Mouse (Mus musculus) cortical plate, adult 2 months (tissue): ENCODE data around the gene Ifitm10. TPM values are rescaled to one million over a fixed set of nuclear protein-coding genes. Genes with fewer than 3 reads are reported as not detected.
A peak's percentile ranks its signal among the peaks of the same experiment; 100 is the strongest.

Source experiments
- H3K27ac ChIP-seq: fragments of 200-500 bp; 2 replicates; pipeline ENCODE4 v1.5.1; 2012; ENCODE audit warnings: low read length, control low read depth, inconsistent platforms; ENCODE audit not compliant: insufficient read depth
- H3K4me1 ChIP-seq: fragments of 200-500 bp; 2 replicates; pipeline ENCODE4 v1.6.1; 2011; ENCODE audit warnings: low read length; ENCODE audit not compliant: control insufficient read depth, insufficient read depth
- H3K4me3 ChIP-seq: fragments of 200-500 bp; 2 replicates; pipeline ENCODE4 v1.5.1; 2011; ENCODE audit warnings: mild to moderate bottlenecking, low read length, control low read depth; ENCODE audit not compliant: insufficient read depth
- CTCF ChIP-seq: fragments of 200-500 bp; IDR thresholded peaks from 2 replicates; pipeline ENCODE4 v1.5.1; 2011; ENCODE audit warnings: mild to moderate bottlenecking, control low read depth, low read length; ENCODE audit not compliant: insufficient read depth; ENCODE audit errors: extremely low read depth
- POLR2A ChIP-seq: fragments of 200-500 bp; IDR thresholded peaks from 2 replicates; pipeline ENCODE4 v1.6.1; 2011; ENCODE audit warnings: mild to moderate bottlenecking, low read length, control low read depth; ENCODE audit not compliant: insufficient read depth; ENCODE audit errors: extremely low read depth
- polyA plus RNA-seq: library from polyadenylated mRNA; depleted of rRNA; stranded (reverse); fragments of >200 nt; gene quantifications from 2 replicates; pipeline ENCODE4 v1.2.3, GENCODE M21; 2012

Ifitm10 gene
- polyA plus RNA-seq, 1 experiment, result 43.0 TPM

DNA sequence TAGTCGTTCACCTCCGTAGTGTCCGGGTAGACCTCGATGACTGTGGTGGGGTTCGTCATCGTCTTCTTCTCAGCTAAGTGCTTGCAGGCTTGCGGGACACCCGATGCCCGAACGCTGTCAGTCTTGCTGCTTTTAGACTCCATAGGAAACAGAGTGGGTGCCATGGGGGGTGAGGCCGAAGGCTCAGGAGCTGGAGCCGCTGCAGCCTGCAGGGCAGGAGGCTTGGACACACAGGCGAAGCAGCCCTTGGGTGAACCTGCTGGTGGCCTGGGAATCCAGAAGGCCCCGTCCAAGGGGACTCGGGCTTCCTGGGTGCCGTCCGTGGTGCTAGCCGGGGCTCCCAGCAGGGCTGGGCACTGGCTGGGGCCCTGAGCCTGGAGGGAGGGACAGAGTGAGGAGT, 2.6 kb downstream of the Ifitm10 start:
- Histone ChIP-seq H3K4me3 (peak overlapping the region; percentile 74; the same call in 1 of the 2 replicates), H3K27ac (peak overlapping the region; percentile 45; the same call in 1 of the 2 replicates), H3K4me1 (0 out of 2 replicates have a peak, but pooled peaks cover 2% of the 10 kb centered on the region)
- TF ChIP-seq CTCF (no peak), POLR2A (no peak)

DNA sequence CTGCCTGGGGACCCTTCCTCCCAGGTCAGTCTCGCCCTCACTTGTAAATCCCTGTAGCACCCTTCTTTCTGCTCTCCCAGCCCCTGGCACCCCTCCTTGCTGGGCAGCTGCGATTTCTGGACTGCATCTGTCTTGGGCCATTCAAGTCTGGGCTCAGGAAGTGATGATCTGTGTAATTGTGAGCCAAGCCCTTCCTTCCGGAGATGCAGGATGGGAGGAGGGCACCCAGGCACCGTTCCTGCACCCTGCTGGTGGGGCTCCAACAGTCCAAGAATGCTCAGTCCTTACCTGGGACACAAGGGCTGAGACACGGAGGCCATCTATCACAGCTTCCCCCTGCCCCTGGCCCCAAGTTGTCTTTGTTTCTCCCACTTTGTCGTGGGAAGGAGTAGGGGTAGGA, 3.7 kb downstream of the Ifitm10 start:
- Histone ChIP-seq H3K27ac (no peak overlapping the region), H3K4me1 (0 out of 2 replicates have a peak, but pooled peaks cover 2% of the 10 kb centered on the region), H3K4me3 (no peak overlapping the region)
- no peak for TF ChIP-seq CTCF
- no peak for TF ChIP-seq POLR2A

DNA sequence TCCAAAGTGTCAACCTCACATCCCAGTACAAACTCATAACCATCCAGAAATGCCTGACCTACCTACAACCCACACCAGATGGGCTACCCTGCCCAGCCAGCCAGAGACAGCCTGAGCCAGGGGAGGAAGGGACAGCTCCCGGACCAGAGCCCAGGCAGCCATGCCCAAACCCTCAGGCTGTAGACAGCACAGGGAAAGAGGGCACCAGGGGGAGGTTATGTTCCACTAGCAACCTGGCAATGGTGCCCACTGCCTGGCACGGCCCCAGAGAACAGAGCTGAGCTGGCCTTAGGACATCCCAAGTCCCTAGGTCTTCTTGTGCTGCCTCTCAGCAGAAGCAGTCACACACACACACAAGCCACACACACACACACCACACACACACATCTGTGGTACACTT, 4.7 kb downstream of the Ifitm10 start:
- no peak for TF ChIP-seq CTCF
- no peak for TF ChIP-seq POLR2A

DNA sequence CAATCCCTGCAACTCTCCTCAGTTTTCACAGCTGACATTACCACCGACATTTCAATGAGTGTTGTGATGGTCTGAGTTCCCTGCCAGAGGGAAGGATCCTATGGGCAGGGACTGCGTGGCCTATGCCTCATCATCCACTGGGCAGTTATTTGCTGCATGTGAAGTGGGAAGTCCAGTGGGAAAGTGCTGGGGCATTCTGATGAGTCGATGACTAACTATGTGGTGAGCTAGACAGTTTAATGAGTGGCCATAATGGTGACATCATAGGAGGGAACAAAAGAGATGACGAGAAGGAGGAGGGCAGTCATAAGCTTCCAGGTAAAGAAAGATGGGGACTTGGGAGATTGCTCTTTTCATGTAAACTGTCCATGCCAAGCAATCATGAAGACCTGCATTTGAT, 10.4 kb downstream of the Ifitm10 start:
- Histone ChIP-seq H3K4me3 (no peak overlapping the region), H3K4me1 (no peaks in the 10 kb centered on the region), H3K27ac (no peak overlapping the region)
- TF ChIP-seq CTCF (no peak), POLR2A (no peak)

More for the DNA sequence above, 4.7 kb downstream of the Ifitm10 start:
- Histone ChIP-seq H3K27ac (no peak overlapping the region), H3K4me3 (no peak overlapping the region), H3K4me1 (no peaks in the 10 kb centered on the region)

DNA sequence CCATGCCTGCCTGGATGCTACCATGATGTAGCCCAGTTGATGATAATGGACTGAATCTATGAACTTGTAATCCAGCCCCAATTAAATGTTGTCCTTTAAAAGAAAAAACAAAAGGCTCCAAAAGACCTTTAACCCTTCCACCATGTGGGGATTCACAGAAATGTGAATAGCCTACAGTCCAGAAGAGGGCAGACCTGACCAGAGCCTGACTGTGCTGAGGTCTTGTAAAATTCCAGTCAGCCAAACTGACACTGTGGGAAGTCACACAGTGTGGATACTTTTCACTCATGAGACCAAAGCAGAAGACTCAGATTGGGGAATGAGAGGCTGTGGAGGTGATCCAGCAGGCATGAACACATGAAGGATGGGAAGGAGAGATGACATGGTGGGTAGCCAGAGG, 12.8 kb downstream of the Ifitm10 start:
- no peak for TF ChIP-seq POLR2A
- 0 out of 2 replicates have a peak, but pooled peaks have one; percentile 23 for TF ChIP-seq CTCF
- no peak overlapping the region for H3K27ac ChIP-seq
- H3K4me3 ChIP-seq, result no peak overlapping the region
- no peaks in the 10 kb centered on the region for H3K4me1 ChIP-seq

DNA sequence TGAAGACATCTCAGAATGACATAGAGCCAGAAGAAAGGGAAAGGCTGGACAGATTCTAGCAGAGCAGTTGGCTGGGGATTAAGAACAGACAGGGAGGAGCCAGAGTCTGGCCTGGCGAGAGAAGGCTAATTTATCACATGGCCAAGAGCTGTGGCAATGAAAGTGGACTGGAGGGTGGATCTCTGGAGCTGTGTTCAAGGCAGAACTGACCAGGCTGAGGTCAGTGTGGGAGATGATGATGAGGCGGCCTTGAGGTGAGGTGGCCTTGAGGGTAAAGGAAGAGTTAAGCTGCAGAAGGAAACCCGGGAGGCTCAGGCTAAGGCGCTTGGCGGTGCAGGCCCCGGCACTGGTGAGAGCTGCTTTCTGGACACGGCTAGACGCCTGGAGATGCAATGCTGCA, 14.4 kb downstream of the Ifitm10 start:
- TF ChIP-seq CTCF, result no peak
- Histone ChIP-seq H3K4me1 (no peaks in the 10 kb centered on the region), H3K4me3 (no peak overlapping the region), H3K27ac (no peak overlapping the region)

DNA sequence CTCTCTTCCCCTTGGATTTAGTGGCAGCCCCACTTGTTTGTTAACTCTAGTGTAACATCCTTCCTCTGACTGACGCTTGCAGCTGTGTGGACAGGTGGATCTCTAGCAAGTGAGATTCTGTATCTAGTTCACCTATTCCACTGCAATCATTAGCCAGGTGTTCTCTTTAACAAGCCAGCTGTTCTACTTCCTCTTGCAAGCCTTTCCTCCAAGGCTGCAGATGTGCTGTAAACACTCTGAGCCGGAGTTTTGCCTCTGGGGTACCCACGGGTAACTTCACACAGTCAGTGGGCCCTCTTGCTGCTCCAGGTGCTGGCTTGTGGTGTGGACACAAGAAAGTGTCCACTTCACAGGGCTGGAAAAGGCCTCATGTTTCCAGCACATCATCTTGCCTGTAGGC, 16.0 kb downstream of the Ifitm10 start:
- no peaks in the 10 kb centered on the region for H3K4me1 ChIP-seq
- TF ChIP-seq CTCF (no peak), POLR2A (no peak)
- no peak overlapping the region for H3K27ac ChIP-seq
- no peak overlapping the region for H3K4me3 ChIP-seq

DNA sequence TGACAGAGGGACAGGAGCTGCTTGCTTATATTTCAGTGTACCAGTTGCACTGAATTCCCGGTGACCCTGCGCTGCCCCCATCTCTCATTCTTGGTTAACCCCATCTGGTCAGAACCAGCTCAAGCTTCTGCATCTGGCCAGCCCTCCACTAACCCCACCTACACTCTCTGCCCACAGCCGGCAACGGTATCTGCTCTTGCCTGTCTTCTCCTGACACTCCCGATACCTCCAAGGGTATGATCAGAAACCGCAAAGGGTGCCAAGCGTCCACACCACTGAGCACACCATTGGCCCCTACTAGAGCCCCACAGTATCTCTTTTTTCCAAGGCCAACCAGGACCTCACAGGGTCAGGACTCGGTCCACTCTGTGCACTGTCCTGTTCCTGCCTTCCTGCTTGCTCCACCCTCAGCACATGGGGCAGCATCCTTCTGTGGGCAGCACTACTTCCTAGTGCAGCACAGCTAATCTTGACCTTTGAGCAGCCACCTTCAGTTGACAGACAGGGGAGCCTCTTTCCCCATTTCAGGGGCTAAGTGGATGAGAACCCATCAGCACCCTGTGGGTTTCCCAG, 18.8 kb downstream of the Ifitm10 start:
- TF ChIP-seq POLR2A (no peak), CTCF (no peak)
- no peak overlapping the region for H3K27ac ChIP-seq
- no peak overlapping the region for H3K4me3 ChIP-seq
- H3K4me1 ChIP-seq, result no peaks in the 10 kb centered on the region

DNA sequence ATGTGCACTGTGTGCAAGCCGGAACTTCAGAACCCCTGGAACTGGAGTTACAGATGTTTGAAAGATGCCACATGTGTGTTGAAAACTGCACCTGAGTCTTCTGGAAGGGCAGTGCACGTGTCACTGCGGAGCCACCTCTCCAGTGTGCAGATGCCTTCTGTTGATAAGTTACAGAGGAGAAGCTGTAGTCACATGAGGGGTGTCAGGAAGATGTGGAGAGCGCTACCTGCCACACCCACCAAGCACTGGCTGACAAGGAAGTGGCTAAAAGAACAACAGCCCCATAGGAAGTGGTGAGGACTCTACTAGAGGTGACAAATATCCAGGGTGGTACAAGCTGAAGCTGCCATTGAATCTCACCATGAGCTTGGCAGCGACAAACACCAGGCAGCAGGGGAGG, 19.7 kb downstream of the Ifitm10 start:
- no peak for TF ChIP-seq POLR2A
- no peak for TF ChIP-seq CTCF
- H3K4me1 ChIP-seq, result no peaks in the 10 kb centered on the region
- H3K27ac ChIP-seq, result no peak overlapping the region
- H3K4me3 ChIP-seq, result no peak overlapping the region

DNA sequence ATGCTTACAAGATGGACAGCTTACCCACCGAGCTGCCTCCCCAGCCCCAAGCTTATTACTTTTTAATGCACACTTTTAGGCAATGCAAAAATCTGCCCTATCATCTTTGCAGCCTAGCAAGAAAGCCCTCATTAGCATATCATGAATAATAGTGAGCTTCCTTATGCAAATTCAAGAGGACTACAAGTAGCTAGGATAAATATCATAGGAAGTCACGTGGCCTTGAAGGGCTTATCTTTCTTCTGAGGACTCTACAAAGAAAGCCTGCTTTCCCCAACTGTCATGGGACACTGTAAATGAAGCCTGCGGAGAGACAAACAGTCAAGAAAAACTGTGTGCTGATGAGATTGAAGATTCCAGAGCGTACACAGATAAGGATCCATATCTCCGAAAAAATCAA, 22.0 kb downstream of the Ifitm10 start:
- TF ChIP-seq CTCF (no peak), POLR2A (no peak)
- no peaks in the 10 kb centered on the region for H3K4me1 ChIP-seq
- no peak overlapping the region for H3K4me3 ChIP-seq
- no peak overlapping the region for H3K27ac ChIP-seq
